Mouse (Mus musculus) c-Kit-positive CD71-positive TER-119-negative erythroid progenitor cells, embryonic 14.5 days (primary cell): ENCODE results near the gene Susd2.

Experiments
- DNase-seq: peaks from one replicate; pipeline ENCODE4 v3.0.0-alpha.2; 2013; ENCODE audit warnings: low read depth

Susd2 gene

DNA sequence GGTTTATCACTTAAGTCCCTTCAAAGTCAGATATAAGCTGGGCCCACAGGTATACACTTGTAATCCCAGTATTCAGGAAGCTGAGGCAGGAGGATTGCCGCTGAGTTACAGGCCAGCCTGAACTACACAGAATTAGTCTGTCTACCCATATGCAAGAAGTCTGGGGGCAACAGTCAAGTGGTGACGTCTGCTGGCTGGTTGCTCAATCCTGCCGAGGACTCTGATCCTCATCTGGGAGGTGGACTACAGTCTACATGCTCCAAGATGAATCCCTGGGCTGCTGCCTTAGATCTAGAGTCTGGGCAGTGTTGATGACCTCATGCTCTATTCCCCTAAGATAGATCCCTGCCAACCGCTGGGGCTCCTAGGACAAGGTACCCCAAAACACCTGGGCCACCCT, 10.2 kb upstream of the Susd2 start:
- no peak for DNase-seq

DNA sequence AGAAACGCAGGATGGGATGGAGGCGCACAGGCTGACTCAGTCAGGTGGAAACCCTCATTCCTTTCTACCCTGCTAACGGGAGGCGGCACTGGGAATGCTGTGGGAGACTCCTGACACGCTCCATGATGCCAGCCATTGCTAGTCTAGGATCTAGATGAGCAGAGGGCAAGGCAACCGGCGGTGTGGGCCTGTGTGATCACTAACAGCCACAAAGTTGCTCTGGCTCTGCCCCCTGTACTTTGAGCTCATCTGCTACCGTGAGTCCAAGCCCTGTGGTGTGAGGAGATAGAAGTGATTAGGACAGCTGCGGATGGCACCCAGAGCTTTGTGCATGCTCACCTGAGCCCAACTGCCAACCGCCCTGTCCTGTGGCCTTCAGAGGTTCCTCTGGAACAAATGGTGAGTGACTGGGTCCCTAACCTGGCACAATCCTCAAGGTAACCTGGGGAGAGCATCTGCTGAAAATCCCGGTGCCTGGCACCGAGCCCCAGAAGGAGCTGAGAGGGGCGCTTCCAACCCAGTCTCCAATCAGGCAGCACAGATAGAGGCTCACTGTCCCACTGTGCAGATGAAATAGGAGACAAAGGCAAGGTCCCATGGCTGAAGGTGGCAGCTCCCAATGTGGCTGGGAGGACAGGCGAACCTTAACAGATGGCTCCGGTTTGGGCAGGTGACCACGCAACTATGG, 7.7 kb upstream of the Susd2 start:
- no peak for DNase-seq

DNA sequence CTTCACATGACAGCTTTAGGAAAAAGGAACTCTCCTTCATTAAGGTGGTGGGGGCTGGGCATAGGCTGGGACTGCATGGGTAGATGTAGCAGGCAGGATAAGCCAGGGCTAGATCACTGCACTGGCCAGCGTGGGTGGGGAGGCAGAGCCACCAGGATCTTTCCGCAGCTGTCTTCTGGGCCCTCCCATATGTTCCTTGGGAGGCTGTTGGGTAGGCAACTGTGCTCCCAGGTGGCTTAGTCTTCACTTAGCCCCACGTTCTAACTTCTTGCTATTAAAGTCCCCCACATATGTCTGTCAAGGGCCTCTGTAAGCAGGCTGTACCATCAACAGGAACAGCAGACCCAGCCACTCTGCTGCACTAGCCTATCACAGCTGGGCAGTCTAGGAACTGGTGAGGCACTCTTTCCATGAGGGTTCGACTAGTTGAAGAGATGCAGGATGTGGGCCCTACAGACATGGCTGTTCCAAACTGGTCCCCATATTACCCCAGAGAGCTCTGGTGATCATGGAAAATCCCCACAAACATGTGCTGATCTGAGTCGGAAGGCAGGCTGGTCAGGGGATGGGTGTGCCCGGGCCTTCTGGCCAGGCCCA, 6.6 kb upstream of the Susd2 start:
- DNase-seq = no peak

DNA sequence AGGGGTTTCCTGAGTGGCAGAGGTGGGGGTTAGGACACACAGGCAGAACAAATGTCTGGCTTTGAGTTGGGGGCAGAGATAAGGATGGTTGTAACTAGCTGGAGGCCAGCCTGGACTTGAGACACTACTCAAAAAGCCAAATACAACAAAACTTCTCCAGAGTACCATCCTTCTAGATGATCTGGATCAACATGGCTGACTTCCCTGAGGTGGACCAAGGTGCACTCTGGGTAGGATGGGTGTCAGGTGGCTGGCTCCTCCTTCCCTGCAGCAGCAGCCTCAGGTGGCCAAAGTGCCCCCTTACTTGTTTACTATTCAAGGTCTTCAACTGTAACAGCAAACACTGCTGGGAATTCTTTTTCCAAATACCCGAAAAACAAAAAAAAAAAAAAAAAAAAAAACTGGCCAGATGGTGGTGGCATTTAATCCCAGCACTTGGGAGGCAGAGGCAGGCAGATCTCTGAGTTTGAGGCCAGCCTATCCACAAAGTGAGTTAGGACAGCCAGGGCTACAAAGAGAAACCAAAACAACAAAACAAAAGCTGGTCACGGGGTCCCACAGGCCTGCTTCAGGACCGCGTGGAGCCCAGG, 5.7 kb upstream of the Susd2 start:
- DNase-seq = no peak

DNA sequence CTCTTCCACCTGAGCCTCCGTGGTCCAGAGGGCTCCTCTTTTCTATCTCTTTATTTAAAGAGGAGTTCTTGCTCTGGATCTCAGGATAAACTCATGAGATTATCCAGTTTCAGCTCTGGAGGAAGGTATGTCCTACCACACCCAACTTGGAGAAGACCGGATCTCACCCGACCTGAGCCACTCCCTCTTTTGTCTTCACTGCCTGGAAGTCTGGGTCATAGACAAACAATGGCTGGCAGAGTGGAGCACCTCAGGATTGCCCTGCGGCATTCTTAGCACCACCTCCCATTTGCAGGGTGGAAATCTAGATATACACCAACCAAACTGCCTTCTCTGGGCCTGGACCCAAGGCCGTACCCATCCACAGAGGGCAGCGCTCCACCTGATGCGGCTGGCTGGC, 5.2 kb upstream of the Susd2 start:
- DNase-seq = no peak

DNA sequence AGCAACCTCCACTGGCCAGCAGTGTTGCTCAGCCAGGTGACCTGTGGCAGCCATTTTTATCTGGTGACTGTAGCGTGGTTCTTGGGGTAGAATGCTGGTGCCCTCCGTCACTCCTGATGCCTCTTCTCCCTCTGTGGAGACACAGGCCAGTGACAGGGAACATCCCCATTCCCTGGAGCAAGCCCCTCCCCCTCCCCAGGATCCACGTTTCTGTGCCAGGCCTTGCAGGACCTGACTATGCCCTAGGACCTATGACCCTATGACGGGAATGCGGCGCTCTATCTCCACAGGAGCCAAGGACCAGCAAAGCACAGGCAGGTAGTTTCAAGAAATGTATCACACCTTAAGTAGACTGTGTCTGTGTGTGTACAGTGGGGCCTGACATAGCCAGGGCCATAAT, 4.3 kb upstream of the Susd2 start:
- DNase-seq = no peak

DNA sequence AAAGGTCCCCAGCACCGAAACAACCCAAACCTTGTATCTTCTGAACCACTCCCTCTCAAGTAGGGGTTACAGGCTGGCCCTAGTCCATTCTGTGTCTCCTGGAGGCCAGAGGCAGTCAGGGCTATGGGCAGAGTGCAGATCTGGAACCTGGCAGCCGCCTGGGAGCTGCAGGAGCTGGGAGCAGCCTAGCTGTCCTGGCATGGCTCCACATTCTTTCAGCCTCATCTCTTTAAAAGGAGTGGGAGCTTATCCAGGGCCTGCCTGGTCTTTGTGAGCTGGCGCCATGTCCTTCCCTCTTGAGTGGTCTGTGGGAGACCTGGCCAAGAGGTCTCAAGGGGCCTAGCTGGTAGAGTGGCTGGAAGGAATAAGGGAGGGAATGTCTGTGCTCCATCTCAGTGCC, 3.6 kb upstream of the Susd2 start:
- DNase-seq = no peak

DNA sequence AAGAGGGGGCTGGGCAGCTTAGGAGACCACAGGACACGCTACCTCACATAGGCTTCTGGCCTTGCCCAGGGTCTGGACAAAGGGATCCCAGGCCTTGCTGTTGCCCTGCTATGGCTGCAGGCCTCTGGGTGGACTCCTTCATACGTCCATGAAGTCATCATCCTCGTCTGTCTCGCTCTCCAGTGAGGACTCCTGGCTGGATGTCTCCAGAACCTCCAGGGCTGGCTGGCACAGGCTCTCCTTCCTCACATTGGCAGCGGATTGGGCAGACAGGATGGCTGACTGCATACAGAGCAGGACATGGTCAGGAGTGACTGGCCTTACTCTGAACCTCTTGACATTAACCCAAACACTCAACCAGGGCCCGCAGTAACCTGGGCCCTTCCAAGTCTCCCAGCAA, 2.6 kb upstream of the Susd2 start:
- no peak for DNase-seq

DNA sequence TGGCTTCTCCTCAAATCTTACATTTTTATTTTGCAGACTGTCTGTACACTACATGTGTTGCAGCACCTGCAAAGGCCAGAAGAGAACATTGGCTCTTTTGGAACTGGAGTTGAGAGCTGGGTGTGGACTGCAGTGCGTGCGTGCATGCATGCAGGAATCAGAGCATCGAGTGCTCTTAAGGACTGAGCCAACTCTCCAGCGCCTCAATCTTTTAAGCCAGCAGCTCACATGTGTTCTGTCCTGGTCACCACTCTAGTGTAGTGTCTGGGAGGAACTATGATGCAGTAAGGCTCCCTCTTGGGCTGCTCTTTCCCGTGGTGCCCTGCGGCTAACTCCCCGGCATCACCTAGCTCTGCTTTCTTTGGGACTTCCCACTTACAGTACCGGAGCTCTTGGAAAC, 1.8 kb upstream of the Susd2 start:
- DNase-seq = no peak

DNA sequence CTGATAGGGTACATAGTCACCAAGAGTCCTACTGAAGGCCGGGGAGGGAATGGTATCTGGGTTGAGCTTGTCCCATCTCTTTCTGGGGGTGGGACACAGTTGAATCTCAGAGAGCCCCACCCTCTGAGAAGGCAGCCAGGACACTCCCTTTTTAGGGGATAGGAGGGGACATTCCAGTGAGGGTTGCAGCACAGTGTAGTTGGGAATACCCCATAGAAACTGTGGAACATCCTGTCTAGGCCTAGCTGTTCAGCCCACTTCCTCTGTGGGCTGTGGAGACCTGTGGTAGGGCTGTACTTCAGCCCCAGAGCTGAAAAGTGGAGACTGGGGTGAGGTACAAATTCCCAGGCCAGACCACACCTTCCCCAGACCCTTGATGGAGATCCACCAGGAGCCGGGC, 917 bp downstream of the Susd2 start:
- DNase-seq = no peak

DNA sequence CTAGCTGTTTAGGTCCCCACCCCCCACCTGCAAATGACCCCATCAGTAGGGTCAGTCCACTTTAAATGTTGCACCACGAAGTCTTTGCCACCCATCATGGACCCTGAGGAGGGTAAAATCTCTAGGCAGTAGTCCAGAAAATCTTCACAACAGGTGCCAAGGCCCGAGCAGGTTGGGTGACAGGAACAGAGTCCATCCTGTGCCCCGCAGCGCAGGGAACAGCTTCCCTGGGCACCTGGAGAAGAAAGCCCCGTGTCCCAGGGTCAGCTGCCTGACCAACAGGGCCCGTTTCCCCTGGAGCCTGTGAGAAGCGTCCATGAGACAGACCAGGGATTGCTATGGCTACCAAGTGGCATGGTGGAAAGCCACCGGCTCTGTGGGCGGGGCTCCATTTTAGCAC, 1.4 kb downstream of the Susd2 start:
- no peak for DNase-seq

DNA sequence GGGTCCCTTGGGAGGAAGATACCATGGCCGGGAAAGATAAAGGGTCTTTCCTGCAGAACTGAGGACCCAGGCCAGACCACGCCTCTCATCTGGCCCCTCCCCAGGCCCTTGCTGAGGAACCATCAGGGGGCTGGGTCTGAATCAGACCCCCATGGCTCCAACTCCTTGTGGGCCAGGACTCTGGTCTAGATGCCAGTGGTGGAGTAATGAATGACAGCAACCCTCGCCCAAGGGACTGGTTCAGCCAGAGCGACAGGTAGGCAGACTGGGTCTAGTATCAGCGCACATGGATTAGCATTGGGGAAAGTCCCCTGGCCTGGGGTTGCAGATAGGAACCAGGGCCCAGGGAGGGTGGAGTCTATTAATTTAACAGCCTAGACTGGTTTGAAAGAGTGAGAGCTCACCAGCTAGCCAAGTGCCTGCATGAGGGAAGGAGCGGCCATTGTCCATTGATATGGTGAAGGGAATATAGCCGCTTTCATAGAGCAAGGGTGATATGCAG, 2.0 kb downstream of the Susd2 start:
- peak; percentile 23 for DNase-seq

DNA sequence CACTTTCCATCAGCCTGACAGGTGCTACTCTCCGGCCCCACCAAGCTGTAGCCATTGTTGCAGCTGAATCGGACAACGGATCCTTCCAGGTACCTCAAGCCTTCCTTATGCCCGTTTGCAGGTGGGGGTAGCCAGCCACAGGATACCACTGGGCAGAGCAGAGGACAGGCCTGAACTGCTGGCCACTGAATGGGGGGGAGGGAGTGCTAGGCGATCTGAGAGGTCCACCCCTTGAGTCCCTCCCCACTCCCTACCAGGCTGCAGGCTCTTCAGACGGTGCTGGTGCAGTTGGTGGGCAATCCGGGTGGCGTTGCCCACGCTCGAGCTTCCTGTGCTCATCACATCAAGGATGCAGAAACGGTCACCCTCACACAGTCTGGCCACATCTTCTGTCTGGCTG, 6.1 kb downstream of the Susd2 start:
- DNase-seq = no peak

DNA sequence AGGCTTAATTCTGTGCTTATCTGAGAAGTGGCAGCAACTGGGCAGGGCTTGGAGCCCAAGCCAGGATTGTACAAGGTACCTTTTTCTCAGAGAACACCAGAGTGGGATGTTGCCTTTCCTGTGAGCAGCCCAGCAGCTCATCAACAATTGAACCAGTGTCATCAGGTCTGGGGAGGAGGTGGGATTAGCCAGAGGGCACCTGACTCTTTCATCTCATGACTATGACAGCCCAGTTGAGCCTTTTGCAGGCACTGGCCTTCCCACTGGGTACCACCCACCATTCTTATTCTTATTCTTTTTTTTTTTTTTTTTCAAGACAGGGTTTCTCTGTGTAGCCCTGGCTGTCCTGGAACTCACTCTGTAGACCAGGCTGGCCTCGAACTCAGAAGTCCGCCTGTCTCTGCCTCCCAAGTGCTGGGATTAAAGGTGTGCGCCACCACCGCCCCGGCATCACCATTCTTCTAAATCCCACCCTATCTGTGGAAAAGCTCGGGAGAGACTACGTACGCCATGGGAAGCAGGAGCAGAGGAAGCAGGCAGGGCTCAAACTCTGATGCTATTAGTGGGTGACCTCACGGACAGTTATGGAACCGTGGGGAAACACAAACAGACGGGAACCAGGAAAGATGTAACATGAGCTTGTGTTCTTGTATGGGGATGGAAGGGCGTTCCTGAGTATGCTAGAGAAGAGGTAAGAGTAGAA, 7.6 kb downstream of the Susd2 start:
- no peak for DNase-seq

DNA sequence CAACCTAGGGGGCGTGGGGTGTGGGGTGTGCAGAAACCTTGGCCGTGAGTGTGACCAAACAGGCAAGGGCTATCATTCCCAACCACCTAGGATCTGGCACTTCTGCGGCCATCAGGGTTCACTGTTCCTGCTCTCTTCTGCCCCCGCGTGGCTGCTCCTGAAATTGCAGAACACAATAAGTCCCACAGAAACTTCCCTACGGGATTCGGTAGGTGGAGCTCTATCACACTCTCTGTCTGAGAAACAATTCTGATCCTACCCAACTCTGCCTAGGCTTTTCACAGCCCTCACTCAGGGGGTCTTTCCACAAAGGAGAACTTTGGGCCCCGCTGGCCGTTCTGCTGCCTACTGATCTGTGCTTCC, 8.1 kb downstream of the Susd2 start:
- peak; percentile 67 for DNase-seq

DNA sequence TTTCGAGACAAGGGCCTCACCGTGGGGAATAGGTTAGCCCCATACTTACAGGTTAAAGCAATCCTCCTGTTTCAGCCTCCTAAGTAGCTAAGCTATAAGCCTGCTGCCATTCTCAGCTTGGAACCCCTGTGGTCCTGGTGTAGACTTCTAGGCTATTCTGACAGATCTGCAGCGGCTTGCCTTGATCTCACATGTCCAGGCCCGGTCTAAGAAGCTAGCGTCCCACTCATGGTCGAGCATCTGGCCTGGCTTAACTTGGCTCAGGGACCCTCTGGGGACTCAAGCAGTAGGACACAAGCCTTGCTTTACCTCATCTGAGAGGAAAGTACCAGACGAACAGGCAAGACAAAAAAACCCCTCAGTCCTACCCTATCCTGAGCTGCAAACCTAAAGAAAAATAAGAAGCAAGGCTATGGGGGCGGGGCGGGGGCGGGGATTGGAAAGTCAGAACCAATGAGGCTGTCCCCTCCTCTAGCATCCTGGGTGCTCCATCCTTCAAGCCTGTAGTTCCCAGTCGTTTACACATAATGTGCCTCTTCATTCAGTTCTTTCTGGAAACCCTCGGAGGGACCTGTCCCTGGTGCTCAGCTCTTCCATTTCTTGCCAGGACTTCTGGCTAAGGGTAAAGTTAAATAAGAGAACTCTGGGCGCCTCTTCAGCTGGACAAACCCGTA, 8.7 kb downstream of the Susd2 start:
- no peak for DNase-seq

DNA sequence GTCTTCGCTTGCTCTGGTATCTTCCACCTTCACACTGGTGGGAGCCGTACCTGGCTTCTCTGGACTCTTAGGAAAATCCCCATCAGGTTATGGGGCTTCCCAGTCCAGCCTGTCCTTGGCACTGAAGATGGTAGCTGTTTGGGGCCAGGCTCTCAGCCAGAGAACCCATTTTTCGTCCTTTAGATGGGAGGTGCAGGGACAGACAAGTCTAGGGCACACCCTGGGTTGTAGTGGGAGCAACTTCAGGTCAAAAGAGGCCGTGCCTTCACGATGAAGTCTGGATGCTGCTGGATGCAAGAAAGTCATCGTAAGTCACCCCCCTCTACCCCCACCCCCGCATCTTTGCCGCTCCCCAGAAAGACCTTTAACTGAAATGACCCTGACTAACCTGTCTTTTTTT, 9.2 kb downstream of the Susd2 start:
- no peak for DNase-seq

DNA sequence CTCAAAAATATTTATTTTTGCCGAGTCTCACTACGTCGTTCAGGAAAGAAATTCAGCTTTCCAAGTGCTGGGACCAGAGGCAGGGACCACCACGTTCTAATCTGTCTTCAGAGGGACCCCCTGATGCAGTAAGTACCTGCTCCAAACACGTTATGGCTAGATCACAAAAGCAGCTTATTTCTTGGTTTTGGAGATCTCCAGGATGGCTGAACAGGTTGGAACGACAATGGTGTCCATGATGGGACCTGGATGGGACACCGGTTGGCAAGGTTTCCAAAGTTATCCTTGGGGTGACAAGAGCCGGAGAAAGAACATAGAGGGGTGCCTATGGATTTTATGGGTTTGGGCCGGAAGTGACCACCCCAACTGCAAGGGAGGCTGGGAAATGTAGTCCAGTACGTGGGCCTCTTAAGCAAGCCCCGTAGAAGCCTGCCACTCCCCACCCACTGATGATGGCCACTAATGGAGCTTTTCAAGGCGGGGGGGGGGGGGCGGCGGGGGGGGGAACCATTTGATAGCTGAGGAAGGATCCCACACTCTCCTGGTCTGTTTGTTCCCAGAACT, 10.2 kb downstream of the Susd2 start:
- no peak for DNase-seq

DNA sequence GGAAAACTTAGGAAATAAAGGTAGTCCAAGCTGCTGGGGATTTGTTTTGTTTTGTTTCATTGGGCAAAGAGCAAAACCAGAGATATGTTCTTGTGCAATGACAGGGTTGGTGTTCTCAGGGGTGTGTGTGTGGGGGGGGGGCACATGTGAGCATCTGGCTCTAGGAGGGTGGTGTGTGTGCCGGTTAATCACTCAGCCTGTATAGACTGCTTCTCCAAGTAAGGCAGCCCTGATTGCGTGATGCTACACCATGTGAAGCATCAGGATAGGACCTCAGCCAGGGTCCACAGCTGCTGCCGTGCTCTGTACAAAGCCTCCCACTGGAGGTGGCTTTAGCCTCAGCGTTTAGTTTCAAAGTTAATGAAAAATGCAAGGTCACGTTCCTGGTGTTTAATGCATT, 10.8 kb downstream of the Susd2 start:
- DNase-seq = no peak

DNA sequence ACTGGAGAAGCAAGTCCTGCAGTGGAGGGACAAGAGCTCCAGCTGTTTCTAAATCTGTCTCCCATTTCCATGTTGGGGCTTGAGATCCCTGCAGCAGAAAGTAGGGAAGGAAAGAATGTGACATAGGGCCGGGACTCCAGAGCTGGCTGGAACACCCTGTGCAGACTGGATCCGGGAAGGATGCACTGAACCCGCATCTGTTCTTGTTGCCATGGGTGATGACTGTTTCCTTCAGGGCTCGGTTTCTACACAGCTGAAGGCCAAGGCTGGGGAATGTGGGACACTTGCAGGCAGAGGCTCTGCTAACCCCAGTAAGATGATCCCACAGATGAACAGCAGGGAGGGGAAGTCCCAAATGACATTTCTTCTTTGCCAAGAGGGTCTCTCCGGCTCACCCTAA, 11.2 kb downstream of the Susd2 start:
- no peak for DNase-seq

DNA sequence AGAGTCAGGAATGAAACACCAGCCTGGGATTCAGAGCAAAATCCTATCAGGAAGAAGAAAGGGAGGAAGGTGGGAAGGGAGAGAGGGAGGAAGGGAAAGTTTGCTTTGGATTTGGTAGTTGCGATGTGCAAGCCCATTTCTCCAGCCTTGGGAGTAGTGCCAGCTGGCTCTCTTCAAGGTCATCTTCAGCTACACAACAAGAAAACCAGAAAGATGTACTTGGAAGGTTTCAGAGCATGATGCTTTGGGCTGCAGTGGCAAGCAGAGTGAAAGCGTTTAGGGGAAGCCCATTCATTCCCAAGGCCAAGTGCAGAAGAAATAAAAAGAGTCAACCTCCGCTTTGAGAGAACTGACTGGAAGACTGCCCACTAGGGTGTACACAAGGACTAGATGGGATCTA, 16.3 kb downstream of the Susd2 start:
- DNase-seq = no peak

DNA sequence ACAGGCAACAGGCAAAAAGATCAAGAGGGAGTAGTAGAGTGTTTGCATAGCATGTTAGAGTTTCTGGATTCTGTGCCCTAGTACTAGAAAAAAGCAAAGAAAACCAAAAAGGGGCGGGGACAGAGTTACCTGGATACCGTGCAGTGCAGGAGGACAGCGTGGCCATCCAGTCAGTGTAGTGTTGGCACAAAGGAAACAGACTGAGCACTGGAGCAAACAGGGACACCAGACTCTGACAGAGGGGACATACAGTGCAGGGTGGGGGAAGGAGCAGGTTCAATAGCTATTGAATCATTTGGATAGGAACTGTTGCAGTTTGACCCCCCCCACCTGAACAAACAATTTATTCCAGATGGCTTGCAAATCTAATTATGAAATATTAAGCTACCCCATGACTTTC, 16.8 kb downstream of the Susd2 start:
- no peak for DNase-seq
